Comparison of ENCODE assay signal across 8 mouse cellular contexts in the genomic region with DNA sequence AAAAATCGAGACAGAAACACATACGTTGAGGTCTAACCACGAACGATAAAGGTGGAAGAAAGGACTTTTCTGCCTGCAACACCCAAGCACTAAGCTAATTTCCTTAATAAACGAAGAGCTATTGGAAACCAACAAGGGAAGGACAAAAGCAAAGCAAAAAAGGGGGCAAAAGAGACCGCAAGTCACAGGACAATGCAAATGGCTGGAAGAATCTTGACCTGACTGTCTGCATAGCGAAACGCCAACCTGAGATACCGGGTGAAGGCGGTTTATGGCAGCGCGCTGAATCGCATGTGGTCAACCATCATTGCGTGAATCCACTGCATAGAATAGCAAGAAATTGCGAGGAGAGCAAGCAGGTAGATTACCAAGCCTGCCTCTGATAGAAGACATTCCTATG. TPM values are rescaled to one million over a fixed set of nuclear protein-coding genes. Genes with fewer than 3 reads are reported as not detected.
A peak's percentile ranks its signal among the peaks of the same experiment; 100 is the strongest.
DNase-seq lines count a peak whose midpoint lies in the region; ATAC-seq and TF ChIP-seq lines count a peak whose summit lies in the region.

No protein-coding gene starts in this region.

- WGBS in kidney, embryonic 14.5 days, result 49% methylated on average over 15 of the region's 15 CpGs
- WGBS in forebrain, embryonic 15.5 days, result 55% methylated on average over 15 of the region's 15 CpGs
- WGBS in liver, embryonic 13.5 days (ENCODE audit: insufficient replicate concordance), result 44% methylated on average over 15 of the region's 15 CpGs

- no peaks in the 10 kb centered on the region for H3K27me3 ChIP-seq in kidney, embryonic 14.5 days (ENCODE audit: control insufficient read depth, insufficient read depth, low read length)
- H3K27me3 ChIP-seq in forebrain, embryonic 15.5 days, result no peaks in the 10 kb centered on the region
- peaks cover 16% of the 10 kb centered on the region for H3K27me3 ChIP-seq in liver, embryonic 13.5 days

- TF ChIP-seq POLR2A in brain, embryonic 14.5 days (IDR thresholded peaks at IDR 0.05; ENCODE audit: borderline replicate concordance, extremely low read depth, insufficient read depth, insufficient read length, poor library complexity, severe bottlenecking), result no peak

- TF ChIP-seq CTCF in brain, embryonic 14.5 days (IDR thresholded peaks at IDR 0.05; ENCODE audit: borderline replicate concordance, extremely low read depth, insufficient read depth, insufficient read length), result no peak

- no peak for ATAC-seq in kidney, embryonic 14.5 days (ENCODE audit: low FRiP score, low TSS enrichment)
- no peak for ATAC-seq in forebrain, embryonic 15.5 days (replicated peaks)
- ATAC-seq in liver, embryonic 13.5 days (ENCODE audit: low read depth), result no peak

- peaks cover 37% of the 10 kb centered on the region for H3K9me3 ChIP-seq in kidney, embryonic 14.5 days (ENCODE audit: control insufficient read depth, low read length)
- peaks cover 19% of the 10 kb centered on the region for H3K9me3 ChIP-seq in forebrain, embryonic 15.5 days
- peaks cover 31% of the 10 kb centered on the region for H3K9me3 ChIP-seq in liver, embryonic 13.5 days (replicated peaks)

- peak overlapping the region; percentile 66 for H3K4me3 ChIP-seq in kidney, embryonic 14.5 days (ENCODE audit: low read length)
- H3K4me3 ChIP-seq in forebrain, embryonic 15.5 days, result peak overlapping the region; percentile 60
- peak overlapping the region; percentile 58 for H3K4me3 ChIP-seq in liver, embryonic 13.5 days (replicated peaks)

- no peak for DNase-seq in kidney, adult 18-20 months
- peak; percentile 72 for DNase-seq in brain, embryonic 14.5 days (ENCODE audit: low read depth)
- no peak for DNase-seq in liver, embryonic 13.5 days
- peak; percentile 55 for DNase-seq in yolk sac, embryonic 10.5 days (ENCODE audit: low spot score)
- no peak for DNase-seq in layer of hippocampus, adult 9-10 months (ENCODE audit: low spot score)
- DNase-seq in urinary bladder, postnatal 36 days (ENCODE audit: low spot score in 2 of 2), result no peak

- H3K9ac ChIP-seq in kidney, embryonic 14.5 days (ENCODE audit: low read depth, low read length), result peak overlapping the region; percentile 54
- H3K9ac ChIP-seq in forebrain, embryonic 15.5 days (replicated peaks), result peak overlapping the region; percentile 50
- peak overlapping the region; percentile 22; the same call in 1 of the 2 replicates for H3K9ac ChIP-seq in liver, embryonic 13.5 days

- peak overlapping the region; percentile 57 for H3K4me2 ChIP-seq in kidney, embryonic 14.5 days (replicated peaks; ENCODE audit: low read depth, low read length)
- peak overlapping the region; percentile 40 for H3K4me2 ChIP-seq in forebrain, embryonic 15.5 days (replicated peaks)
- H3K4me2 ChIP-seq in liver, embryonic 13.5 days, result peak overlapping the region; percentile 70

- no peaks in the 10 kb centered on the region for H3K4me1 ChIP-seq in kidney, embryonic 14.5 days (ENCODE audit: control insufficient read depth, insufficient read depth, low read length)
- no peaks in the 10 kb centered on the region; the same call in 1 of the 2 replicates for H3K4me1 ChIP-seq in forebrain, embryonic 15.5 days
- no peaks in the 10 kb centered on the region for H3K4me1 ChIP-seq in liver, embryonic 13.5 days (replicated peaks)

- H3K27ac ChIP-seq in kidney, embryonic 14.5 days (ENCODE audit: low read depth, low read length), result peak overlapping the region; percentile 62; the same call in 1 of the 2 replicates
- peak overlapping the region; percentile 98 for H3K27ac ChIP-seq in forebrain, embryonic 15.5 days (replicated peaks)
- no peak overlapping the region for H3K27ac ChIP-seq in liver, embryonic 13.5 days

- peaks cover 5% of the 10 kb centered on the region; the same call in 1 of the 2 replicates for H3K36me3 ChIP-seq in kidney, embryonic 14.5 days (ENCODE audit: control insufficient read depth, insufficient read depth, low read length)
- no peaks in the 10 kb centered on the region for H3K36me3 ChIP-seq in forebrain, embryonic 15.5 days
- no peaks in the 10 kb centered on the region for H3K36me3 ChIP-seq in liver, embryonic 13.5 days

RNA-seq across cellular contexts. Expression of a gene that starts 0.4 kb away (rescaled TPM):
- 9.3 and 9.5 TPM in 2 replicates for polyA plus RNA-seq in kidney, embryonic 14.5 days (2014; fragmentation: Nextera tagmentation; extraction: Ambion mirVana)
- 21.1 and 38.4 TPM in 2 replicates for polyA plus RNA-seq in brain, embryonic 14.5 days (2012; rRNA removed)
- polyA plus RNA-seq in forebrain, embryonic 15.5 days (2015; fragmentation: Nextera tagmentation; extraction: Ambion mirVana), result 22.4 and 26.1 TPM in 2 replicates
- polyA plus RNA-seq in liver, embryonic 13.5 days (2015; fragmentation: Nextera tagmentation; extraction: Ambion mirVana), result 1.4 and 1.9 TPM in 2 replicates

RNA-seq across cellular contexts. Expression of a gene that starts 0.6 kb away (rescaled TPM):
- 111 and 222 TPM in 2 replicates for polyA plus RNA-seq in kidney, embryonic 14.5 days (2014; fragmentation: Nextera tagmentation; extraction: Ambion mirVana)
- 58.8 and 88.4 TPM in 2 replicates for polyA plus RNA-seq in brain, embryonic 14.5 days (2012; rRNA removed)
- 51.1 and 58.7 TPM in 2 replicates for polyA plus RNA-seq in forebrain, embryonic 15.5 days (2015; fragmentation: Nextera tagmentation; extraction: Ambion mirVana)
- 30.9 and 42.8 TPM in 2 replicates for polyA plus RNA-seq in liver, embryonic 13.5 days (2015; fragmentation: Nextera tagmentation; extraction: Ambion mirVana)

RNA-seq across cellular contexts. Expression of a gene that starts 34.6 kb away (rescaled TPM):
- 4.7 and 6.0 TPM in 2 replicates for polyA plus RNA-seq in kidney, embryonic 14.5 days (2014; fragmentation: Nextera tagmentation; extraction: Ambion mirVana)
- polyA plus RNA-seq in brain, embryonic 14.5 days (2012; rRNA removed), result 13.2 and 18.1 TPM in 2 replicates
- 3.2 and 3.7 TPM in 2 replicates for polyA plus RNA-seq in forebrain, embryonic 15.5 days (2015; fragmentation: Nextera tagmentation; extraction: Ambion mirVana)
- polyA plus RNA-seq in liver, embryonic 13.5 days (2015; fragmentation: Nextera tagmentation; extraction: Ambion mirVana), result 0.99 and 1.0 TPM in 2 replicates

Comparison
In these comparisons a context has a peak if more than half of its experiments do, and no peak if none do; other contexts are left out.
1. DNase-seq: peak in brain, embryonic 14.5 days (single experiment) and yolk sac, embryonic 10.5 days (single experiment); none in kidney, adult 18-20 months (single experiment), liver, embryonic 13.5 days (single experiment), layer of hippocampus, adult 9-10 months (single experiment) and urinary bladder, postnatal 36 days (0 of 2).
2. Peak in every context shown above with its lines, with median percentiles within 50 percentile points of each other: H3K4me2 ChIP-seq, H3K4me3 ChIP-seq and H3K9ac ChIP-seq.